Mouse (Mus musculus) G1E (cell line): Measurements from ENCODE around the gene Rb1. TPM values are rescaled to one million over a fixed set of nuclear protein-coding genes. Genes with fewer than 3 reads are reported as not detected.

Source experiments
- ATAC-seq: 2 replicates; pipeline ENCODE4 v1.8.0; 2016; ENCODE audit warnings: mild to moderate bottlenecking; ENCODE audit not compliant: insufficient number of reproducible peaks, poor library complexity, low FRiP score, severe bottlenecking; ENCODE audit errors: extremely low read depth
- DNase-seq: peaks from one replicate; pipeline ENCODE4 v3.0.0; 2012; ENCODE audit warnings: low spot score
- H3K27me3 ChIP-seq: 2 replicates; pipeline ENCODE4 v1.6.1; 2012; ENCODE audit warnings: mild to moderate bottlenecking, low read length, inconsistent platforms; ENCODE audit not compliant: insufficient read depth
- H3K36me3 ChIP-seq: replicated peaks from 2 replicates; pipeline ENCODE3; 2012; ENCODE audit warnings: mild to moderate bottlenecking, inconsistent platforms
- H3K4me1 ChIP-seq: 2 replicates; pipeline ENCODE4 v1.6.1; 2012; ENCODE audit warnings: low read depth, low read length, inconsistent platforms, mixed read lengths; ENCODE audit not compliant: insufficient read depth
- H3K4me3 ChIP-seq: 2 replicates; pipeline ENCODE4 v1.5.1; 2012; ENCODE audit warnings: low read depth, mild to moderate bottlenecking, inconsistent platforms, low read length, moderate library complexity, mixed read lengths
- H3K9me3 ChIP-seq: replicated peaks from 2 replicates; pipeline ENCODE4 v1.6.1; 2012; ENCODE audit warnings: inconsistent platforms
- CTCF ChIP-seq: IDR thresholded peaks from 2 replicates; pipeline ENCODE4 v1.5.1; 2012; ENCODE audit warnings: low read depth, low read length, inconsistent platforms, mixed read lengths
- GATA1 ChIP-seq: IDR thresholded peaks from 2 replicates; pipeline ENCODE4 v1.6.1; 2012; ENCODE audit warnings: borderline replicate concordance, low read length, inconsistent platforms, mixed read lengths
- GATA2 ChIP-seq: IDR thresholded peaks from 2 replicates; pipeline ENCODE4 v1.6.1; 2012; ENCODE audit warnings: low read depth, low read length, inconsistent platforms, borderline replicate concordance
- POLR2AphosphoS5 ChIP-seq: IDR thresholded peaks from 2 replicates; pipeline ENCODE4 v1.6.1; 2012; ENCODE audit warnings: low read depth, low read length, inconsistent platforms; ENCODE audit not compliant: insufficient replicate concordance
- TAL1 ChIP-seq: conservative IDR thresholded peaks from 2 replicates; pipeline ENCODE4 v1.6.1; 2012; ENCODE audit warnings: low read depth, low read length, inconsistent platforms, mixed read lengths
- polyA plus RNA-seq: library from polyadenylated mRNA; stranded (reverse); fragments of >175 nt; gene quantifications from 2 replicates; pipeline ENCODE4 v1.2.3, GENCODE M21; 2012
- total RNA-seq, 2 experiments: library from RNA; stranded (forward) in 1 of 2; stranded (reverse) in 1 of 2; fragments of 200-1000 nt in 1 of 2; fragments of >200 nt in 1 of 2; fragmentation: Nextera tagmentation in 1 of 2; gene quantifications; 2 replicates each; pipeline ENCODE4 v1.2.3; 2014 to 2017

Gene Rb1
- total and polyA plus RNA-seq, 3 experiments: 11.6 to 393 (median 64.9) TPM

DNA sequence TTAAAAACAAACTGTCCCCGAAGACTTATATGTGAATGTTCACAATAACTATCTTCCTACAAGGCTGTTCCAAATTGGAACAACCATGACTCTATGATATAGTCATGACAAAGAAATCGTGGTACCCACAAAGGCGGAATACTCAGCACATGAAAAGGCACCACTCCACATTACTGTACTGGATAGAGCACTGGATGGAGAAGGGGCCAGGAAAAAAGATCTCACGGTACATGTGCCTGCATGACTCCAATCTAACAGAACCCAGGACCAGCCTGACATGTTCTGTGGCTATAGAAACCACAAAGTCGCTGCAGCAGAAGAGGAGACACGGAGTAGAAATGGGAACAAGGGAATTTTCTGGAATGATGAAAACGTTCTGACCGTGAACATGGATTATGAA lies 29.1 kb upstream of the Rb1 start:
- DNase-seq (no peak), ATAC-seq (no peak)
- peaks cover 9% of the 10 kb centered on the region for H3K4me1 ChIP-seq
- H3K27me3 ChIP-seq: no peaks in the 10 kb centered on the region
- TF ChIP-seq TAL1 (no peak), CTCF (no peak), POLR2AphosphoS5 (no peak), GATA2 (no peak), GATA1 (no peak)
- H3K4me3 ChIP-seq: no peak overlapping the region
- no peaks in the 10 kb centered on the region for H3K9me3 ChIP-seq
- H3K36me3 ChIP-seq: peaks cover 70% of the 10 kb centered on the region

- no peak overlapping the region for H3K4me3 ChIP-seq
- no peaks in the 10 kb centered on the region for H3K9me3 ChIP-seq
- TF ChIP-seq TAL1: no peak
- TF ChIP-seq GATA2: no peak
- TF ChIP-seq GATA1: no peak
- peaks cover 36% of the 10 kb centered on the region for H3K36me3 ChIP-seq
- DNase-seq: no peak
- H3K4me1 ChIP-seq: peaks cover 14% of the 10 kb centered on the region
- H3K27me3 ChIP-seq: no peaks in the 10 kb centered on the region
- ATAC-seq: no peak
These were observed 25.5 kb upstream of the Rb1 start for GRCm38 (mm10) chr14:73351118-73351517.

DNA sequence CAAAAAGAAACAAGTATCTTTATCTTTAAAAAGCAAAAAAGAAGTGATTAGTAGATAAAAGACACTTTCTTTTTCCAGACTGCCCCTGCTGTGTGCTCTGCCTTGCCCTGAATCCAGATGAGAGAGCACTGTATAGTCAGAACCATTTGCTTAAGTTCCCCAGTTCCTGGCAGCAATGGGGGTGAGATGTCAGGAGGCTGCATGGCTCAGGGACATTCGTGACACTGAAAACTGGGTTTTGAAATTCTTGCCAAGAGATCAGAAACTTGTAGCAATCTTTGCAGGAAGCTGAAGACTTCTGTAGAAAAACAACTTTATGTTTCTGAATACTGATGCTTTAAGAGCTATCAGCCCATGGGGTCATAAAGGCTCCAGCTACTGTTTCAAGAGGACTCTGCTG lies 24.4 kb upstream of the Rb1 start:
- no peak for ATAC-seq
- peaks cover 14% of the 10 kb centered on the region for H3K4me1 ChIP-seq
- no peak for DNase-seq
- H3K4me3 ChIP-seq: no peak overlapping the region
- H3K9me3 ChIP-seq: no peaks in the 10 kb centered on the region; the same call in 1 of the 2 replicates
- H3K27me3 ChIP-seq: no peaks in the 10 kb centered on the region
- no peak for TF ChIP-seq GATA2
- no peak for TF ChIP-seq GATA1
- peaks cover 25% of the 10 kb centered on the region for H3K36me3 ChIP-seq

DNA sequence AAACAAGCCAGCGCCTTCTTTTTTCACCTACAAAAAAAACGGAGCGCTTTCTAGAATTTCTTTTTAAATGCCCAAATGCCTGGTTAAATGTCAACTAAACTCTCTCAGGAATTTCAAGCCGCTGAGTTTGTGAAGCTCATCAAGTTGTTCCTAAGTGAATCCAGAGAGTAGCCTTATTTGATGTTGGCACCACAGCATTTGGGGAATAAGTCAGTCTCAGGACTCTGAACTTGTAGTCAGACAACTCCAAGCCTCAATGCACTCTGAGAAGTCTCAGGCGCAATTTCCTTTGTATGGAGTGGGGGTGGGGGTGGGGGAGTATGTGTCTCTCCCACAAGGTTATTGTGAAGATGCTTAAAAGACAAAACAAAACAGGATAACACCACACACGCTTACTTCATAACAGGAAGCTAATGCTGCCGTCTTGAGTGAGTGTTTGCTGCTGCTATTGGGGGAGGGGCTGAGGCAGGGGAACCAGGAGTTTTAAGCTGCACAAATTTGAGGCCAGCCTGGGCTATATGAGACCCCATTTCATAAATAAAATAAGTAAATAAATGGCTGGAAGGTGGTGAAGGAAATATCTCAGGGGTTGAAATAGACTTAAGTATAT lies 23.5 kb upstream of the Rb1 start:
- no peak for ATAC-seq
- no peak for TF ChIP-seq POLR2AphosphoS5
- TF ChIP-seq CTCF: no peak
- no peak for TF ChIP-seq GATA2
- no peak for TF ChIP-seq TAL1
- no peak for TF ChIP-seq GATA1
- peaks cover 20% of the 10 kb centered on the region for H3K36me3 ChIP-seq

DNA sequence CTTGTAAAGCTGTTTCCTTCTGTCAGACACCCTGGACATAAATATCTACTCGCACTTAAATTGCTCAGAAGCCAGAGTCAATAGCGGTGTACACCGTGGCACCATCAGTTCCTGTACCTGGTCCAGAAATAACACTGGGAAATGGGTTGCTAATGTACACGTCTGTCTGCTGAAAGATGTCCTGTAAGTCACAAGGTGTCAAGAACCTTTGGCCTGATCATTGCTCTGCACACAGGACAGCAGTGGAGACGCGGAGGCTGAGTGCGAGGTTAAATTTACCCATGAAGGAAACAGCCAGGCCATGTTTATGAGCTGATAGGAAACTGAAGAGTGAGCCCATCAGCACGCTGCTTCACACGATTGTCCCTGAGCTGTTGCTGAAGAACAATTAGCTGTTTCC lies 21.7 kb upstream of the Rb1 start:
- DNase-seq (no peak), ATAC-seq (no peak)
- Histone ChIP-seq H3K4me3 (no peak overlapping the region), H3K36me3 (peaks cover 4% of the 10 kb centered on the region), H3K4me1 (peaks cover 20% of the 10 kb centered on the region), H3K9me3 (no peaks in the 10 kb centered on the region; the same call in 1 of the 2 replicates), H3K27me3 (no peaks in the 10 kb centered on the region)
- TF ChIP-seq TAL1 (no peak), POLR2AphosphoS5 (no peak), GATA2 (no peak), GATA1 (no peak), CTCF (no peak)

More for the DNA sequence above, 23.5 kb upstream of the Rb1 start:
- Histone ChIP-seq H3K4me1 (peaks cover 14% of the 10 kb centered on the region), H3K4me3 (no peak overlapping the region), H3K9me3 (no peaks in the 10 kb centered on the region; the same call in 1 of the 2 replicates), H3K27me3 (no peaks in the 10 kb centered on the region)
- no peak for DNase-seq

GRCm38 (mm10) chr14:73345614-73346013 lies 20.0 kb upstream of the Rb1 start:
- Histone ChIP-seq H3K36me3 (no peaks in the 10 kb centered on the region), H3K9me3 (no peaks in the 10 kb centered on the region; the same call in 1 of the 2 replicates), H3K4me1 (peaks cover 20% of the 10 kb centered on the region), H3K27me3 (no peaks in the 10 kb centered on the region), H3K4me3 (no peak overlapping the region)
- no peak for ATAC-seq
- no peak for TF ChIP-seq CTCF
- no peak for TF ChIP-seq GATA1
- no peak for TF ChIP-seq GATA2
- no peak for TF ChIP-seq TAL1
- TF ChIP-seq POLR2AphosphoS5: no peak
- no peak for DNase-seq
